ENCODE assay signal across 9 mouse cellular contexts in genomic region chr3:96684822-96685156, GRCm38 (mm10). TPM values are rescaled to one million over a fixed set of nuclear protein-coding genes. Genes with fewer than 3 reads are reported as not detected.
DNase-seq lines count a peak whose midpoint lies in the region; ATAC-seq lines count a peak whose summit lies in the region.
"Had no signal": no experiment of that assay in that cellular context is flagged by ENCODE, and none has a peak within 500 bp of the region (broad histone marks: within the 10 kb centered on the region; RNA-seq: fewer than 3 reads in every experiment).

No protein-coding gene starts in this region.

- H3K4me1 ChIP-seq in heart, embryonic 14.5 days (ENCODE audit: control insufficient read depth in 2 of 2, insufficient read depth in 2 of 2, low read length in 2 of 2): peaks cover 0 to 3% of the 10 kb centered on the region in 2 experiments; a peak in 1 of 4 replicates
- 0 out of 2 replicates have a peak, but pooled peaks cover 3% of the 10 kb centered on the region for H3K4me1 ChIP-seq in embryonic facial prominence, embryonic 12.5 days
- peaks cover 18% of the 10 kb centered on the region; the same call in 1 of the 2 replicates for H3K4me1 ChIP-seq in hindbrain, embryonic 13.5 days (replicated peaks)
- H3K4me1 ChIP-seq in midbrain, embryonic 14.5 days (ENCODE audit: control insufficient read depth, insufficient read depth, low read length): no peaks in the 10 kb centered on the region

- H3K9ac ChIP-seq in heart, embryonic 14.5 days (ENCODE audit: low read length): peak overlapping the region; percentile 65
- 0 out of 2 replicates have a peak overlapping the region, but pooled peaks have one; percentile 24 for H3K9ac ChIP-seq in embryonic facial prominence, embryonic 12.5 days
- peak overlapping the region; percentile 43; the same call in 1 of the 2 replicates for H3K9ac ChIP-seq in hindbrain, embryonic 13.5 days
- 0 out of 2 replicates have a peak overlapping the region, but pooled peaks have one; percentile 7 for H3K9ac ChIP-seq in midbrain, embryonic 14.5 days (replicated peaks; ENCODE audit: low read length)

- DNase-seq in heart, adult 18-20 months: no peak
- DNase-seq in midbrain, embryonic 14.5 days: peak; percentile 26
- no peak for DNase-seq in spleen, postnatal 10 days (ENCODE audit: low spot score in 2 of 2)
- no peak for DNase-seq in gastrocnemius, adult 18-20 months (ENCODE audit: low spot score)
- no peak for DNase-seq in layer of hippocampus, postnatal 25 days (ENCODE audit: extremely low spot score in 1 of 2, low spot score in 1 of 2)

- no peaks in the 10 kb centered on the region for H3K36me3 ChIP-seq in heart, embryonic 14.5 days (ENCODE audit: control insufficient read depth, insufficient read depth, low read length)
- no peaks in the 10 kb centered on the region for H3K36me3 ChIP-seq in embryonic facial prominence, embryonic 12.5 days
- no peaks in the 10 kb centered on the region for H3K36me3 ChIP-seq in hindbrain, embryonic 13.5 days
- no peaks in the 10 kb centered on the region for H3K36me3 ChIP-seq in midbrain, embryonic 14.5 days (ENCODE audit: control insufficient read depth, insufficient read depth, low read length)

- peak overlapping the region; percentile 71 for H3K4me2 ChIP-seq in heart, embryonic 14.5 days (ENCODE audit: low read length)
- H3K4me2 ChIP-seq in embryonic facial prominence, embryonic 12.5 days (replicated peaks): peak overlapping the region; percentile 44
- H3K4me2 ChIP-seq in hindbrain, embryonic 13.5 days: peak overlapping the region; percentile 41
- H3K4me2 ChIP-seq in midbrain, embryonic 14.5 days (ENCODE audit: low read length): peak overlapping the region; percentile 35

- no peak overlapping the region for H3K27ac ChIP-seq in heart, embryonic 14.5 days (replicated peaks in 1 of 2; ENCODE audit: control insufficient read depth in 1 of 2, insufficient read depth in 1 of 2, low read depth in 2 of 2, low read length in 2 of 2)
- H3K27ac ChIP-seq in embryonic facial prominence, embryonic 12.5 days: no peak overlapping the region
- H3K27ac ChIP-seq in hindbrain, embryonic 13.5 days: no peak overlapping the region
- no peak overlapping the region for H3K27ac ChIP-seq in midbrain, embryonic 14.5 days (replicated peaks; ENCODE audit: low read depth, low read length)

- H3K27me3 ChIP-seq in heart, embryonic 14.5 days (ENCODE audit: control insufficient read depth, insufficient read depth, low read length): peaks cover 45% of the 10 kb centered on the region
- 0 out of 2 replicates have a peak, but pooled peaks cover 14% of the 10 kb centered on the region for H3K27me3 ChIP-seq in embryonic facial prominence, embryonic 12.5 days
- peaks cover 35% of the 10 kb centered on the region for H3K27me3 ChIP-seq in hindbrain, embryonic 13.5 days
- H3K27me3 ChIP-seq in midbrain, embryonic 14.5 days (ENCODE audit: control insufficient read depth, insufficient read depth, low read length): no peaks in the 10 kb centered on the region; the same call in 1 of the 2 replicates
- H3K27me3 ChIP-seq: Patski had no signal

- no peaks in the 10 kb centered on the region for H3K9me3 ChIP-seq in heart, embryonic 14.5 days (ENCODE audit: control insufficient read depth, low read length)
- no peaks in the 10 kb centered on the region for H3K9me3 ChIP-seq in embryonic facial prominence, embryonic 12.5 days
- no peaks in the 10 kb centered on the region for H3K9me3 ChIP-seq in hindbrain, embryonic 13.5 days
- no peaks in the 10 kb centered on the region for H3K9me3 ChIP-seq in midbrain, embryonic 14.5 days (ENCODE audit: control insufficient read depth, low read length)

- ATAC-seq in heart, embryonic 14.5 days (ENCODE audit: insufficient number of reproducible peaks, insufficient read depth, low FRiP score, low read depth): no peak
- no peak for ATAC-seq in embryonic facial prominence, embryonic 12.5 days (ENCODE audit: insufficient number of reproducible peaks, insufficient read depth, low FRiP score, low TSS enrichment)
- no peak for ATAC-seq in hindbrain, embryonic 13.5 days (ENCODE audit: low FRiP score)
- no peak for ATAC-seq in midbrain, embryonic 14.5 days (ENCODE audit: low FRiP score, low TSS enrichment)

- WGBS in heart, embryonic 14.5 days: 8% methylated on average over 28 of the region's 28 CpGs
- WGBS in embryonic facial prominence, embryonic 12.5 days: 31% methylated on average over 28 of the region's 28 CpGs
- WGBS in hindbrain, embryonic 13.5 days: 36% methylated on average over 28 of the region's 28 CpGs
- WGBS in midbrain, embryonic 14.5 days: 40% methylated on average over 28 of the region's 28 CpGs

- H3K4me3 ChIP-seq in heart, embryonic 14.5 days (ENCODE audit: control insufficient read depth in 1 of 2, insufficient read depth in 1 of 2, low read depth in 1 of 2, low read length in 2 of 2): peak overlapping the region; percentile 19 to 33
- H3K4me3 ChIP-seq in embryonic facial prominence, embryonic 12.5 days: 0 out of 2 replicates have a peak overlapping the region, but pooled peaks have one; percentile 17
- H3K4me3 ChIP-seq in hindbrain, embryonic 13.5 days: no peak overlapping the region
- no peak overlapping the region for H3K4me3 ChIP-seq in midbrain, embryonic 14.5 days (replicated peaks; ENCODE audit: low read depth, low read length)

RNA-seq across cellular contexts. Expression of gene Pias3, which starts 11.4 kb away (rescaled TPM):
- 26.8 and 30.6 TPM in 2 replicates for polyA plus RNA-seq in heart, embryonic 14.5 days (2014; fragmentation: Nextera tagmentation; extraction: Ambion mirVana)
- 10 to 100 TPM; 13.4 to 15.3 TPM for total RNA-seq in heart, adult 18-20 months (2021)
- polyA plus RNA-seq in embryonic facial prominence, embryonic 12.5 days (2016; fragmentation: Nextera tagmentation; extraction: Ambion mirVana): 77.4 and 77.5 TPM in 2 replicates
- polyA plus RNA-seq in hindbrain, embryonic 13.5 days (2015; fragmentation: Nextera tagmentation; extraction: Ambion mirVana): 33.7 and 33.8 TPM in 2 replicates
- 25.5 and 26.3 TPM in 2 replicates for polyA plus RNA-seq in midbrain, embryonic 14.5 days (2014; fragmentation: Nextera tagmentation; extraction: Ambion mirVana)
- 1 to 10 TPM; 6.1 to 7.5 TPM for total RNA-seq in gastrocnemius, adult 18-20 months (2021)
- total RNA-seq in layer of hippocampus, postnatal 25 days (2021): 10 to 100 TPM; 24.6 to 27.0 TPM

RNA-seq across cellular contexts. Expression of gene Ankrd35, which starts 14.9 kb away (rescaled TPM):
- 0.09 and 0.23 TPM in 2 replicates for polyA plus RNA-seq in heart, embryonic 14.5 days (2014; fragmentation: Nextera tagmentation; extraction: Ambion mirVana)
- 1 to 10 TPM; 1.2 to 1.3 TPM for total RNA-seq in heart, adult 18-20 months (2021)
- 0.92 and 1.1 TPM in 2 replicates for polyA plus RNA-seq in embryonic facial prominence, embryonic 12.5 days (2016; fragmentation: Nextera tagmentation; extraction: Ambion mirVana)
- 0.84 and 0.89 TPM in 2 replicates for polyA plus RNA-seq in hindbrain, embryonic 13.5 days (2015; fragmentation: Nextera tagmentation; extraction: Ambion mirVana)
- 0.57 and 0.84 TPM in 2 replicates for polyA plus RNA-seq in midbrain, embryonic 14.5 days (2014; fragmentation: Nextera tagmentation; extraction: Ambion mirVana)
- total RNA-seq in gastrocnemius, adult 18-20 months (2021): under 1 TPM; 0.18 to 0.31 TPM
- total RNA-seq in layer of hippocampus, postnatal 25 days (2021): 1 to 10 TPM; 5.3 to 6.2 TPM

RNA-seq across cellular contexts. Expression of gene Nudt17, which starts 23.6 kb away (rescaled TPM):
- polyA plus RNA-seq in heart, embryonic 14.5 days (2014; fragmentation: Nextera tagmentation; extraction: Ambion mirVana): 8.0 and 8.8 TPM in 2 replicates
- 1 to 10 TPM; 2.7 to 5.3 TPM for total RNA-seq in heart, adult 18-20 months (2021)
- polyA plus RNA-seq in embryonic facial prominence, embryonic 12.5 days (2016; fragmentation: Nextera tagmentation; extraction: Ambion mirVana): 13.7 and 14.7 TPM in 2 replicates
- polyA plus RNA-seq in hindbrain, embryonic 13.5 days (2015; fragmentation: Nextera tagmentation; extraction: Ambion mirVana): 14.0 and 19.2 TPM in 2 replicates
- 14.1 and 14.3 TPM in 2 replicates for polyA plus RNA-seq in midbrain, embryonic 14.5 days (2014; fragmentation: Nextera tagmentation; extraction: Ambion mirVana)
- total RNA-seq in gastrocnemius, adult 18-20 months (2021): under 1 TPM; 0.50 to 0.76 TPM
- 10 to 100 TPM; 13.2 to 16.7 TPM for total RNA-seq in layer of hippocampus, postnatal 25 days (2021)

RNA-seq across cellular contexts. Expression of gene Itga10, which starts 39.4 kb away (rescaled TPM):
- 1.3 TPM in 2 replicates for polyA plus RNA-seq in heart, embryonic 14.5 days (2014; fragmentation: Nextera tagmentation; extraction: Ambion mirVana)
- total RNA-seq in heart, adult 18-20 months (2021): under 1 TPM; 0.62 to 0.69 TPM
- polyA plus RNA-seq in embryonic facial prominence, embryonic 12.5 days (2016; fragmentation: Nextera tagmentation; extraction: Ambion mirVana): 0.81 and 0.95 TPM in 2 replicates
- polyA plus RNA-seq in hindbrain, embryonic 13.5 days (2015; fragmentation: Nextera tagmentation; extraction: Ambion mirVana): 0.82 and 0.91 TPM in 2 replicates
- 0.62 and 0.84 TPM in 2 replicates for polyA plus RNA-seq in midbrain, embryonic 14.5 days (2014; fragmentation: Nextera tagmentation; extraction: Ambion mirVana)
- under 1 TPM; 0.34 to 0.74 TPM for total RNA-seq in gastrocnemius, adult 18-20 months (2021)
- 1 to 10 TPM; 1.1 to 1.7 TPM for total RNA-seq in layer of hippocampus, postnatal 25 days (2021)

RNA-seq across cellular contexts. Expression of gene Polr3c, which starts 42.6 kb away (rescaled TPM):
- polyA plus RNA-seq in heart, embryonic 14.5 days (2014; fragmentation: Nextera tagmentation; extraction: Ambion mirVana): 27.0 and 27.1 TPM in 2 replicates
- total RNA-seq in heart, adult 18-20 months (2021): 10 to 100 TPM; 23.1 to 26.1 TPM
- 35.5 and 36.6 TPM in 2 replicates for polyA plus RNA-seq in embryonic facial prominence, embryonic 12.5 days (2016; fragmentation: Nextera tagmentation; extraction: Ambion mirVana)
- 32.5 and 36.4 TPM in 2 replicates for polyA plus RNA-seq in hindbrain, embryonic 13.5 days (2015; fragmentation: Nextera tagmentation; extraction: Ambion mirVana)
- 27.9 and 28.7 TPM in 2 replicates for polyA plus RNA-seq in midbrain, embryonic 14.5 days (2014; fragmentation: Nextera tagmentation; extraction: Ambion mirVana)
- total RNA-seq in gastrocnemius, adult 18-20 months (2021): 10 to 100 TPM; 21.0 to 22.4 TPM
- total RNA-seq in layer of hippocampus, postnatal 25 days (2021): 10 to 100 TPM; 24.7 to 24.9 TPM

Comparison
In these comparisons a context has a peak if more than half of its experiments do, and no peak if none do; other contexts are left out.
1. H3K4me3 ChIP-seq: peak in heart, embryonic 14.5 days (2 of 2) and embryonic facial prominence, embryonic 12.5 days (single experiment); none in hindbrain, embryonic 13.5 days (single experiment) and midbrain, embryonic 14.5 days (single experiment).
2. H3K9ac ChIP-seq: peak in every context shown above with its lines; median percentile 65 in heart, embryonic 14.5 days; 43 in hindbrain, embryonic 13.5 days; 24 in embryonic facial prominence, embryonic 12.5 days; 7 in midbrain, embryonic 14.5 days.
3. Peak in every context shown above with its lines, with median percentiles within 50 percentile points of each other: H3K4me2 ChIP-seq.